Mouse (Mus musculus): Measurements from ENCODE around the gene Pth1r. TPM values are rescaled to one million over a fixed set of nuclear protein-coding genes. Genes with fewer than 3 reads are reported as not detected.
A peak's percentile ranks its signal among the peaks of the same experiment; 100 is the strongest.
"Not testable (repeated sequence)": the region's sequence is repeated elsewhere in the genome, so short reads cannot be mapped to it uniquely, and the experiment has no call there.

Pth1r gene
- total RNA-seq, 2 experiments from 2014 or later: 9.1 TPM

DNA sequence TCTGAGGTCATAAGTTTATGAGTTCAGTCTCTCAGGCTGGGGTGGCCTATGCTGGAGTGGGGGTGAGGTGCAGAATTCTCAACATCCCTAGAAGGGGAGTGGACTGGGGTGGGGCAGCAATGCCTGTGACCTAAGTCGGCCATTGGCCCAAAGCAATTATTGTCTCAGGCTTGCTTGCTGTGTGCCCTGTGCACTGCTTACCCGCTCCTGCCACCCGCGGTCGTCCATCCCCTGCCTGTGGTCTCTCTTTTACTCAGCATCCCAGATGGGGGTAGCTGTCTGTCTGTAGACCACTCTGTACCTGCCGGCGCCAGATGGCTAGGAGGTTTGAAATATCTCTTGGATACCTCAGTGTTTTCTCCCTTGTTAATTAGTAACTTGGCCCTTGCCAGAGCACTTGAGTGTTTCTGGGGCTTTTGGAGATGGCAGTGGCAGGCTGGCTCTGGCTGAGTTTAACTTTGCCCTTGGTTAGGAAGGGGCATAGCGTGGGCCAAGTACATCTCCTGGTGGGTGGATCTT is 57.6 kb downstream of the Pth1r start:
- intact Hi-C loops (cut with DNase I): no loop called here
- no peak for DNase-seq

- no peak for DNase-seq
- intact Hi-C loops (cut with DNase I): loop anchor here (2.0 kb wide), 1 partner anchor 17 kb away; no protein-coding TSS in a partner anchor
These were observed 59.1 kb downstream of the Pth1r start for GRCm38 (mm10) chr9:110687846-110688245.

GRCm38 (mm10) chr9:110687061-110687460 is 59.9 kb downstream of the Pth1r start:
- DNase-seq: no peak
- intact Hi-C loops (cut with DNase I): loop anchor here (2.0 kb wide), 1 partner anchor 18 kb away; no protein-coding TSS in a partner anchor

- no peak for DNase-seq
- intact Hi-C loops (cut with DNase I): loop anchor here (2.0 kb wide), 1 partner anchor 18 kb away; no protein-coding TSS in a partner anchor
These were observed 60.5 kb downstream of the Pth1r start for GRCm38 (mm10) chr9:110686472-110686871.

DNA sequence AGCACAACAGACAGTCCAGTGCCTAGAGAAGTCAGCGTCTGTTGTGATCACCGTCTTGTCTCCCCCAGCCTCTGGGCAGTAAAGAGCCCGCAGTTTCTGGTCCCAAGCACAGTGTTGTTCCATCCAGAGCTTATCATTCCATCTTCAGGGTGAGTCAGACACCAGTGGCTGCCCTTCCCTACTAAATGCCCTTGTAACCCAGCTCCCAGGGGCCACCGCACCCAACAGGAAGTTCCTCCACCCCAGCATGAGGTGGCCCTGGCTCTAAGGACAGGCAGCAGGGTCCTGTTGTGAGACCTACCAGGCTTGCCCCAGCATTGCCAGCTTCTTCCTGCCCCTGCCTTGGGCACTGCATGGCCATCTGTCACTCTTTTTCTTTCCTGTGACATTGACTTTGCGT is 61.4 kb downstream of the Pth1r start:
- intact Hi-C loops (cut with DNase I): no loop called here
- no peak for DNase-seq

DNA sequence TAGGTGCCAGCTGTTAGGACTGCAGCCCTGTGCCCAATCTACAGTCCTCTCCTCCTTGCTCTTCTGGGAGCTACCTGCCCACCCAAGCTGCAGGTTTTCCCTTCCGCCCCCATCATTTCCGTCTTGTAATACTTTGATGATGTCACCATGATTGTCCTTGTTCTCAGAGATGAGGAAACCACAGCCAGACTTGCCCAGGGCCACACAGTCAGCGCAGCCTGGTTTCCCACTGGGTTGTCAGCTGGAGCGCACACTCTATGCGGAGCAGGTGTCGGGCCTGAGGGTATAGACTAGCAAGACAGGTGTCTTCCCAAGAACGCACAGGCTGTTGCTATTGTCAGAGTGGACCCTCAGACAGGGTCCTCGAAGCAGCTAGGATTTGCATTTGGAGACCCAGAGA is 61.8 kb downstream of the Pth1r start:
- intact Hi-C loops (cut with DNase I): no loop called here
- no peak for DNase-seq

DNA sequence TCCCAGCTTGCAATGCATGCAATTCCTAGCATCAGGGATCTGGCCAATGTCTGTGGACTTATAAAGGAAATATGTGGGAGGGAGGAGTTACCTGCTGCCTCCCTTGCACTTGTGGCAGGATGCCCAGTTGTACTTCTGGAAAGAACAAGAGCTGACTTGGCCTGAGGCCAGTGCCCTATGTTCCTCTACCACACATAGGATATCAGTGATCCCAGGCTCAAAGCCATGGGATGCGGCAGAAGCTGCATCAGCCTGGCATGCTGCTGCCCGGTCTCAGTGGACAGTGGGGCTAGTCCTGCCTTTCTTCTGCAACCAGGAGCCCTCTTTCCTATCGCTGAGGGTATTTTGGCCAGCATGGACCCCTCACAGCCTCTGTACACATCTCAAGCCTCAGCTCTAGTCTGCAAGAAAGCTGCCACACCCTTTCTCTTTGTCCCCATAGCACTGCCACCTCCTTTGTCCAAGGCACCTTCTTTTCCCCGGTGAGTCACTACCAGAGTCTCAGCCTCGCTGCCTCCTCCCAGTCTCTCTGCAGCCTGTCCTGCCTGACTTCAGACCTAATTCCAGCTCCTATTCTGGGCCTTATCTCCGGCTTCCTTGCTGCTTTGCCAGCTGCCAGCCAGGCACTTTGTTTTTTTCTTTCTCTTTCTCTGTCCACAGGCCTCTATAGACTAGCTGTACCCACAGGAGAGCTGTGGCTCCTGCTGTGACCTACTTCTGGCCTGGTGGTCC is 62.7 kb downstream of the Pth1r start:
- DNase-seq: peak; percentile 76 to 81
- intact Hi-C loops (cut with DNase I): no loop called here

DNA sequence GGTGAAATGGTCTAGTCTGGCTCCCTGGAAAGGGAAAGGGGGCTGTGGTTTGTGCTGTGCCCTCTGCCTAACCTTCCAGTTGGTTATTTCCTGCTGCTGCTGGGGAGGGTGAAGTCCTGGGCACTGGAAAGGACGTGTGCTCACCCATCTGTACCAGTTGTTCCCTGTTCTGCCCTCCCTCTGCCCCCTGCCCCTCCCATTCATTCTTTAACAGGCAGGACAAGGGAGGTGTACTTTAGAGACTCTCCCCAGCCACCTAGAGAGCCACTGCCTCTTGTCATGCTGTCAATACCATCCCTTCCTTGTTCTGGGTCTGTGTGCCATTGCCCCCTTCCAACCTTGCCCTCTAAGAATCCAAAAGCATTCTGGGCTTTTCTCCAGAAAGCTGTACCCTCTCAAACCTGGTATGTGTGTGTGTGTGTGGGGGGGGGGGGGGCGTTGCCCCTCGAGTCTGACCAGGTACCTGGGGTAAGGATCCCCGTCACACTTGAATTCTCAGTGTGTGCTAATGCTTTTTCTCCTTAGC is 63.3 kb downstream of the Pth1r start:
- intact Hi-C loops (cut with DNase I): no loop called here
- no peak for DNase-seq

GRCm38 (mm10) chr9:110682697-110683096 is 64.2 kb downstream of the Pth1r start:
- intact Hi-C loops (cut with DNase I); DNase-seq: not testable (repeated sequence)

DNA sequence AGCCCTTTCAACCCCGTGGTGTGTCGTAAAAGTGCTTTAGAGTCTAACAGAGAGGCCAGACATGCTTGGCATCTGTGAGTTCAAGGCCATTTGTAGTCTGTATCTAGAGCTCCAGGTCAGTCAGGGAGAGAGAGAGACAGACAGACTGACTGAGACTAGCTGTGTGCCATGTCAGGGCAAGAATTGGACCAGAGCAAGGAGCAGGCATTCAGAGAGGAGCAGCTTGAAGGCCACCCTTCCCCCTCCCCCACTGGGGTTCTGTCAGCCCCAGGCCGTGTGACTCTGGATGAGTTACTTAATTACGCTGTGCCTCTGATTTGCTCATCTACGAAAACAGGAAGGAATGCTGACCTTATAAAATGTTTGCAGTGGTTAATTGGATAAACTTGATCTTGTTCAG is 64.7 kb downstream of the Pth1r start:
- intact Hi-C loops (cut with DNase I): no loop called here
- no peak for DNase-seq

GRCm38 (mm10) chr9:110681817-110682216 is 65.1 kb downstream of the Pth1r start:
- DNase-seq: no peak
- intact Hi-C loops (cut with DNase I): no loop called here

- DNase-seq: no peak
- intact Hi-C loops (cut with DNase I): no loop called here
These were observed 66.0 kb downstream of the Pth1r start for GRCm38 (mm10) chr9:110680736-110681507.

DNA sequence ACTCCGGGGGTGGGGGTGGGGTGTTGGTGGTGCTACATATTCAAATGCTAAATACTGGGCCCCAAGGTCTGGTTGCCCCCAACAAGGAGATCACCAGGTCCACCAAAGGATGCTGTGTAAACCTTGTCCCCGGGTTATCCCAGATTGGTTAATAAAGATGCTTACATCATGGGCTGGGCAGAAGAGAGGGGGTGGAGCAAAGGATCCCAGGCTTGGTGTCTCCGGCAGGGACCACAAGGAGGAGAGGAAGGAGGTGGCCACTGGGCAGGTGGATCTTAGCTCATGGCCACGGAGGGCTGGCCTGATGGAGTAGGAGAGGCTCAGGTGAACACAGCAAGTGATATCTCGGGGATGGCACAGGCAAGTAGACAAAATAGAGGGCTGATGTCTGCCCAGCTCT is 68.1 kb downstream of the Pth1r start:
- DNase-seq: no peak
- intact Hi-C loops (cut with DNase I): no loop called here

- no peak for DNase-seq
These were observed 70.4 kb downstream of the Pth1r start for GRCm38 (mm10) chr9:110676492-110676911.

GRCm38 (mm10) chr9:110673107-110673752 is 73.7 kb downstream of the Pth1r start:
- intact Hi-C loops (cut with DNase I): loop anchor here (2.0 to 5.0 kb wide), 2 partner anchors 14 to 34 kb away; no protein-coding TSS in a partner anchor
- DNase-seq: no peak

More at GRCm38 (mm10) chr9:110676492-110676911, 70.4 kb downstream of the Pth1r start:
- intact Hi-C loops (cut with DNase I): no loop called here

DNA sequence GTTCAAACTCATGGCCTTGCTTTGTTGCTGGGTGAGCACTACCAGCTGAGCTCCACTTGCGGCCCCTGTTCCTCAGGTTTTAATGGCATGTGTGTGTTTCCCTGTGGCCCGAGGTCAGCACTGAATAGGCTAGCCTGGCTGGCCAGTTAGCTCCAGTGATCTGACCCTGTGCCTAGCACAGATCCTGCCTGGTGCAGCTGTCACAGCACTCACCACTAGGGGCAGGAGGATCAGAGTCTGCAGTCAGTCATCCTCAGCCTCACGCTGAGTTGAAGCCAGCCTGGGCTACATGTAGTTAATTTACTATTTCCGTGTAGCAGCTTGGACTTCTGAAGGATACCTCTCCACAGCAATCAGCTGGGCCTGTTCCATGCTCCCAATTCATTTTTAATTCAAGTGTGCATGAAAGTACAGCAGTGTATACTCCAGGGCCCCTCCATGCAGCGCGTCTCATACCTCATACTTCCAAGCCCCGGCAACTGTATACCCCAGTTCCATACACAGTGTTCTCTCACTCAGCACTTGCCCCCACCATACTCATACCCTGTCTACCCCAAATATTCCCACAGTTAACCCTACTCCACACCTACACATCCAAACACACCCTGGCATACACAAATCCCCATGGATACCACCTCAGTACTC is 74.4 kb downstream of the Pth1r start:
- intact Hi-C loops (cut with DNase I): loop anchor here (2.0 to 5.0 kb wide), 2 partner anchors 14 to 35 kb away; no protein-coding TSS in a partner anchor
- DNase-seq: peak; percentile 51 to 64

All from heart, postnatal 14 days (tissue).